Mouse (Mus musculus) midbrain, postnatal 0 days (tissue): Measurements from ENCODE around the gene C130050O18Rik. TPM values are rescaled to one million over a fixed set of nuclear protein-coding genes. Genes with fewer than 3 reads are reported as not detected.

Experiments
- ATAC-seq: fragments of 200-750 bp; cut with Nextera tagmentation; 2 replicates; pipeline ENCODE4 v1.8.0; 2017; ENCODE audit warnings: moderate number of reproducible peaks, mild to moderate bottlenecking, moderate TSS enrichment, moderate library complexity; ENCODE audit not compliant: low FRiP score
- DNase-seq: peaks from one replicate; pipeline ENCODE4 v3.0.0-alpha.2; 2015; ENCODE audit warnings: low spot score
- H3K27ac ChIP-seq: fragments of 300-500 bp; sonication (generic); 2 replicates; pipeline ENCODE4 v1.5.1; 2014; ENCODE audit warnings: low read depth, mild to moderate bottlenecking, low read length, mixed read lengths
- H3K27me3 ChIP-seq: fragments of 300-500 bp; sonication (generic); 2 replicates; pipeline ENCODE4 v1.6.1; 2014; ENCODE audit warnings: low read length, control low read depth, mixed read lengths; ENCODE audit not compliant: insufficient read depth
- H3K36me3 ChIP-seq: fragments of 300-500 bp; sonication (generic); 2 replicates; pipeline ENCODE4 v1.6.1; 2014; ENCODE audit warnings: low read length, control low read depth, mixed read lengths; ENCODE audit not compliant: insufficient read depth
- H3K4me1 ChIP-seq: fragments of 300-500 bp; sonication (generic); 2 replicates; pipeline ENCODE4 v1.6.1; 2014; ENCODE audit warnings: mild to moderate bottlenecking, control low read depth, antibody characterized with exemption, low read length, mixed read lengths; ENCODE audit not compliant: insufficient read depth
- H3K4me2 ChIP-seq: fragments of 300-500 bp; sonication (generic); 2 replicates; pipeline ENCODE4 v1.6.1; 2014; ENCODE audit warnings: low read depth, mild to moderate bottlenecking, low read length, mixed read lengths; ENCODE audit not compliant: poor library complexity, severe bottlenecking
- H3K4me3 ChIP-seq: fragments of 300-500 bp; sonication (generic); 2 replicates; pipeline ENCODE4 v1.5.1; 2014; ENCODE audit warnings: low read depth, mild to moderate bottlenecking, low read length, moderate library complexity
- H3K9ac ChIP-seq: fragments of 300-500 bp; sonication (generic); replicated peaks from 2 replicates; pipeline ENCODE4 v1.6.1; 2014; ENCODE audit warnings: mild to moderate bottlenecking, low read length, moderate library complexity, mixed read lengths; ENCODE audit not compliant: poor library complexity, severe bottlenecking
- H3K9me3 ChIP-seq: fragments of 300-500 bp; sonication (generic); 2 replicates; pipeline ENCODE4 v1.6.1; 2016; ENCODE audit warnings: low read length, control low read depth
- CTCF ChIP-seq: IDR thresholded peaks from 2 replicates; pipeline ENCODE4 v1.5.1; 2016; ENCODE audit warnings: antibody characterized with exemption, mild to moderate bottlenecking
- WGBS: fragments of 180-500 bp; shearing (Covaris S2); extraction: QIAGEN DNeasy Blood & Tissue Kit; methylation state at CpG from one replicate; pipeline ENCODE4 v1.1.7; 2014; 5-methylcytosine and 5-hydroxymethylcytosine counted together
- polyA plus RNA-seq: library from polyadenylated mRNA; unstranded; fragments of >200 nt; fragmentation: Nextera tagmentation; extraction: Ambion mirVana; gene quantifications from 2 replicates; pipeline ENCODE4 v1.2.1, GENCODE M21; 2015
- total RNA-seq: library from RNA; depleted of rRNA; stranded (reverse); fragments of >200 nt; gene quantifications from 2 replicates; pipeline ENCODE4 v1.2.3, GENCODE M21; 2014

The C130050O18Rik gene
- total and polyA plus RNA-seq, 2 experiments from 2014 or later: not detected

DNA sequence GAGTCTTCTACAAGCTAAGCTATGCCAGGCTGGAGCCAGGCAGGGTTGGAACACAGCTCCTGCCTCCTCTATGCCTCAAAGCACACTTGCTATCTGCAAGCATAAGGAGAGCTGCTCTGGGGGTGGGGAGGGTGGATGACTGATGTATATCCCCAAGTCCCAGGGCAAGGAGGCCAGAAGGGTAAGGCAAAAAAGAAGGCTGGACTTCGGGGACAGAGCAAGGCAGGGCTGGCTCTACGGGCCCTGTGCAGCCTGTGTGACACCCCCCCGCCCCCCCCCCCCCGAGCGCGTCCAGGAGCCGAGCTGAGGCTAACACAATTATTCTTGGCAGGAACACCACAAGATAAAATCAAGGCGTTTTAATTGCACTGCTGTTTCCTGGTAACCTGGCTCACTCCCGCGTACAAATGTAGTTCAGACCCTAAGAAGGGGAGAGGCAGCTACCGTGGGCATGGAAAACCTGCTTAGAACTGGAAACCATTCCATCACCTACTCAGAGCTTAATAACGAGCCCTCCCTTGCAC, 24.8 kb downstream of the C130050O18Rik start:
- Histone ChIP-seq H3K9me3 (no peaks in the 10 kb centered on the region), H3K27me3 (no peaks in the 10 kb centered on the region), H3K4me1 (peaks cover 13% of the 10 kb centered on the region), H3K27ac (0 out of 2 replicates have a peak overlapping the region, but pooled peaks have one; percentile 47), H3K4me3 (no peak overlapping the region), H3K4me2 (no peak overlapping the region), H3K9ac (no peak overlapping the region), H3K36me3 (no peaks in the 10 kb centered on the region)
- TF ChIP-seq CTCF: no peak
- DNase-seq (no peak), ATAC-seq (no peak)
- WGBS: 40% methylated on average over 12 of the region's 12 CpGs

DNA sequence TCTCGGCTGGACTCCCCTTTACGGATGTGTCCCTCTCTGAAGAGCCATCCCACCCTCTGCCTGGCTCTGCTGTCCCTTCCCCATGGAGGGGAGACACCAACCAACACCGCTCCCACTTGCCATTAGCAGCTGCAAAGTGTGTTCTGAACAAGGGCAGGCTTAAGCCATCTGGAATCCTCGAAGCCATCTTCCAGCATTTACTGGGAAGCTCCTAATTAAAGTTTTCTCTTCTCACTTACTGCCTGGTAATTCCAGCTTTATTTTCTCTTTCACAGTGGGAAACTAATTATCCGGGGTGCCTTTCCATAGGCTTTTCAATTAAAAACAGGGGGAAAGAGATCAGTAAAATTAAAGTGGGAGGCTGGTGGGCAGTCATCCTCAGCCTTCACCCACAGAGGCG, 27.3 kb downstream of the C130050O18Rik start:
- Histone ChIP-seq H3K9me3 (no peaks in the 10 kb centered on the region), H3K27ac (no peak overlapping the region; the same call in 1 of the 2 replicates), H3K9ac (no peak overlapping the region), H3K27me3 (no peaks in the 10 kb centered on the region), H3K36me3 (no peaks in the 10 kb centered on the region), H3K4me2 (no peak overlapping the region), H3K4me1 (peaks cover 21% of the 10 kb centered on the region), H3K4me3 (no peak overlapping the region)
- no peak for TF ChIP-seq CTCF
- ATAC-seq: no peak
- WGBS: 43% methylated on average over 6 of the region's 6 CpGs
- no peak for DNase-seq

DNA sequence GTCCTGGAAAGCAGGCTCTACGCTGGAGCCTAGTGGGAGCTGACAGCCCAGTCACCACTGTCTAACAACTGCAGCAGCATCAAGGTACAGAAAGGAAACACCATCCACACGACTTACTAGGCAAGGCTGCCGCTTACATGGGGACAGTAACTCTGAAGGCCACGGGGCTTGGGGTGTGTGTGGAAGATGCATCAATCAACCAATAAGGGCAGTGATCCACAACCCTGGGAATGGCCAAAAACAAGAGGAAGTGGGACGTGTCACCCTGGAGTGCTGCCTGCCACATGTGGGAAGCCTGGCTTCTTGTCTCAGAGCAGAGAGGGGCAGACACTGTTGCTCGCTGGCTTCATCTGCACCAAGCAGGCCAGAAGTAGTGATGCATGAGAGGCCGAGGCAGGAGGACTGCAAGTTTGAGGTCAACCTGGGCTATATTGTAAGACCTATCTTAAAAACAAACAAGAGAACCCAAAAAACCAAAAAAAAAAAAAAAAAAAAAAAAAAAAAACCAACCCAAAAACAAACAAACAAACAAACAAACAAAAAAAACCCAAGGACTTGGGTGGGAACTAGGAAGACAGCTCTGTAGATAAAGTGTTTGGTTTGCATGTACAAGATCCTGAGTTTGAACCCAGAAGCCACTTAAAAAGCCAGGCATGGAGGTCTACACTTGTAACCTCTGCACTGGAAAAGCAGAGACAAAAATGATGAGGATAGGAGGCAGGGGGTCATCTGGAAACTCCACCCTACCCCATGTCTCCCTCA, 27.8 kb downstream of the C130050O18Rik start:
- H3K9me3 ChIP-seq: no peaks in the 10 kb centered on the region
- H3K36me3 ChIP-seq: no peaks in the 10 kb centered on the region
- ATAC-seq (no peak), DNase-seq (no peak)
- peaks cover 21% of the 10 kb centered on the region for H3K4me1 ChIP-seq
- no peak overlapping the region for H3K9ac ChIP-seq
- 63% methylated on average over 7 of the region's 7 CpGs for WGBS
- TF ChIP-seq CTCF: no peak
- no peak overlapping the region; the same call in 1 of the 2 replicates for H3K27ac ChIP-seq
- no peaks in the 10 kb centered on the region for H3K27me3 ChIP-seq
- H3K4me2 ChIP-seq: no peak overlapping the region
- H3K4me3 ChIP-seq: no peak overlapping the region

- H3K4me1 ChIP-seq: peaks cover 21% of the 10 kb centered on the region
- H3K36me3 ChIP-seq: no peaks in the 10 kb centered on the region
- H3K27ac ChIP-seq: peak overlapping the region; percentile 70
- 79% methylated on average over 9 of the region's 9 CpGs for WGBS
- H3K4me2 ChIP-seq: no peak overlapping the region
- DNase-seq (no peak), ATAC-seq (no peak)
- no peaks in the 10 kb centered on the region for H3K27me3 ChIP-seq
- no peak overlapping the region for H3K9ac ChIP-seq
- no peaks in the 10 kb centered on the region for H3K9me3 ChIP-seq
- H3K4me3 ChIP-seq: no peak overlapping the region
- no peak for TF ChIP-seq CTCF
These were observed 28.9 kb downstream of the C130050O18Rik start for GRCm38 (mm10) chr5:139433842-139434568.

DNA sequence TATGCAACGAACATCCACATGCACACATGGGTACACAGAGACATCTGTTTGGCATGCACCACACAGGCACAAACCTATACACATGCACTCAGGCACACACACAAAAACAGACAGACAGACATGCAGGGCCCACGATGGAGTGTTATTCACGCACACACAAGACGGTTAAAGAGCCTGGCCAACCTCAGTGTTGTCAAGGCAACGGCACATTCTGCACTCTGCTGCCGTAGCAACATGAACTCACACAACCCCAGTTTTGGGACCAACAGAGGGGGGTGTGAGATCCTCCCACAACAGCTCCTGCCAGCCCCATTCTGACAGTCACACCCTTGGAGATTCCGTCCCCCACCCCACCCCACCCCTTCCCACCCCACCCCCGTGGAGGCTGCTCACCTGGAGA, 29.9 kb downstream of the C130050O18Rik start:
- H3K27ac ChIP-seq: peak overlapping the region; percentile 70
- H3K4me2 ChIP-seq: no peak overlapping the region
- 18% methylated on average over 8 of the region's 8 CpGs for WGBS
- no peaks in the 10 kb centered on the region for H3K9me3 ChIP-seq
- H3K4me1 ChIP-seq: peaks cover 17% of the 10 kb centered on the region
- DNase-seq: peak; percentile 81
- no peak overlapping the region for H3K9ac ChIP-seq
- H3K27me3 ChIP-seq: no peaks in the 10 kb centered on the region
- no peak for TF ChIP-seq CTCF
- H3K36me3 ChIP-seq: no peaks in the 10 kb centered on the region
- H3K4me3 ChIP-seq: no peak overlapping the region
- ATAC-seq: peak; percentile 67

- Histone ChIP-seq H3K27me3 (no peaks in the 10 kb centered on the region), H3K4me3 (no peak overlapping the region), H3K9me3 (no peaks in the 10 kb centered on the region), H3K4me2 (no peak overlapping the region), H3K9ac (no peak overlapping the region), H3K27ac (no peak overlapping the region), H3K4me1 (peaks cover 17% of the 10 kb centered on the region), H3K36me3 (no peaks in the 10 kb centered on the region)
- no peak for TF ChIP-seq CTCF
- 93% methylated on average over 4 of the region's 4 CpGs for WGBS
- no peak for DNase-seq
- no peak for ATAC-seq
These were observed 32.7 kb downstream of the C130050O18Rik start for GRCm38 (mm10) chr5:139437769-139438168.
